Mouse (Mus musculus) erythroblast, embryonic 14.5 days (primary cell): ENCODE measurements around the gene Prkag2.

ENCODE experiments used
- GATA1 ChIP-seq: IDR thresholded peaks from 2 replicates; pipeline ENCODE4 v1.6.1; 2012; ENCODE audit warnings: low read length, inconsistent platforms, mixed read lengths
- TAL1 ChIP-seq: IDR thresholded peaks from 3 replicates; pipeline ENCODE4 v1.6.1; 2012; ENCODE audit warnings: low read length, inconsistent platforms, mixed read lengths

GRCm38 (mm10) chr5:24834491-24834890 lies 266.0 kb downstream of the Prkag2 start:
- TF ChIP-seq TAL1 (no peak), GATA1 (no peak)
